In the genomic region with DNA sequence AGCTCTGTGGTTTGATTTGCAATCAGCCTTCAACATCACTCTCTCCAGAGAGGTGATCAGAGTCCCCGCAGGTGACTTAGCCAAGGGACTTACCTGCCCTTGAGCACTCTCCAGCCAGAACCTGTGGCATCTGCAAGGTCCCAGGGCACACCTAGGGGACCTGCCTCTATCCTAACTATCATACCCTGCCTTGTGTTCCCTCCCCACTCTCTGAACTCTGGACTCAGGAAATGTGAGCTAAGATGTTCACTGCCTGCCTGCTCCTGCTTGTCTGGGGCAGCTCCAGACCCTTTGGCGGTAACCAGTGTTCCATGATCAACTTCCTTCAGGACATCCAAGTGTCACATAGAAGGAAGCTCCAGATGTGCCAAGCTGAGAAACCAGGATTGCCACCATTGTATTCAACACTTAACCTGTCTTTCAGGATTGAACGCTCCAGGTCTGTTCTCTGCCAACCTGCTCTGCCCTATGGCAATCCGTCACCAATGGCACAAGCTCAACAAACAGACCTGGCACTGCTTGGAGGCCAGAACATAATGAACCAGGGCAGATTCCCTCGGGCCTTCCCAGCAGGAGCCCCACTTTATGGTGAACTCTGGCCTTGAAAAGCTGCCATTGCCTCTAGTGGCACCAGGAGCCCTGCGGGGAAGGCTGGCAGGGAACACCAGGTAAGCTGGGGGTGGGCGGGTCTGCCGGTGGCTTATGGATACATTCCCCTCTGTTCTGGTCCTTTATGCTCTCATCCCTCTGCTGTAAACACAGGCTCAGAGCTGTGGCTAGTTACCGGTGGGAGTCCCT, we compare ENCODE assay signal across 13 mouse cellular contexts.
DNase-seq lines count a peak whose midpoint lies in the region; ATAC-seq and TF ChIP-seq lines count a peak whose summit lies in the region.
"Had no signal": no experiment of that assay in that cellular context is flagged by ENCODE, and none has a peak within 500 bp of the region (broad histone marks: within the 10 kb centered on the region; RNA-seq: fewer than 3 reads in every experiment).

No protein-coding gene starts in this region.

- no peak overlapping the region for H3K4me3 ChIP-seq in hindbrain, embryonic 13.5 days
- no peak overlapping the region for H3K4me3 ChIP-seq in hindbrain, embryonic 14.5 days (replicated peaks; ENCODE audit: low read length)
- H3K4me3 ChIP-seq: heart, adult 2 months; hindbrain, embryonic 15.5 days; megakaryocyte, embryonic 14.5 days had no signal

- H3K4me2 ChIP-seq in hindbrain, embryonic 13.5 days: no peak overlapping the region
- H3K4me2 ChIP-seq in hindbrain, embryonic 14.5 days (replicated peaks): no peak overlapping the region
- H3K4me2 ChIP-seq: hindbrain, embryonic 15.5 days had no signal

- TF ChIP-seq CTCF in brain, embryonic 14.5 days (IDR thresholded peaks at IDR 0.05; ENCODE audit: borderline replicate concordance, extremely low read depth, insufficient read depth, insufficient read length): no peak

- no peak for ATAC-seq in hindbrain, embryonic 13.5 days (ENCODE audit: low FRiP score)
- ATAC-seq in hindbrain, embryonic 14.5 days (ENCODE audit: low FRiP score): no peak
- no peak for ATAC-seq in erythroblast, adult 5-6 weeks (replicated peaks; ENCODE audit: low FRiP score, poor library complexity, severe bottlenecking)
- ATAC-seq: activated CD4-positive, CD25-positive, alpha-beta regulatory T cell, adult 4 months had no signal

- peaks cover 12% of the 10 kb centered on the region; the same call in 1 of the 2 replicates for H3K27me3 ChIP-seq in hindbrain, embryonic 13.5 days
- H3K27me3 ChIP-seq in hindbrain, embryonic 14.5 days (ENCODE audit: control insufficient read depth, insufficient read depth, low read length): no peaks in the 10 kb centered on the region
- H3K27me3 ChIP-seq: hindbrain, embryonic 15.5 days had no signal

- peaks cover 36% of the 10 kb centered on the region for H3K4me1 ChIP-seq in hindbrain, embryonic 13.5 days (replicated peaks)
- peaks cover 8% of the 10 kb centered on the region; the same call in 1 of the 2 replicates for H3K4me1 ChIP-seq in hindbrain, embryonic 14.5 days (replicated peaks; ENCODE audit: control insufficient read depth, insufficient read depth, low read length)
- H3K4me1 ChIP-seq: megakaryocyte, embryonic 14.5 days had no signal

- DNase-seq in hindbrain, embryonic 14.5 days (ENCODE audit: low spot score): no peak
- peak; percentile 10 for DNase-seq in adipocyte (ENCODE audit: low spot score)
- DNase-seq in brain, embryonic 14.5 days (ENCODE audit: low read depth): peak; percentile 29
- peak; percentile 98 for DNase-seq in fat pad, adult 2 months (ENCODE audit: extremely low read depth, low read depth, low spot score)
- DNase-seq in natural killer cell, adult 2 months (ENCODE audit: low spot score in 2 of 2): no peak
- DNase-seq in spleen, adult 18-20 months: no peak
- DNase-seq: heart, adult 2 months; lung, adult 18-20 months had no signal

- no peak for TF ChIP-seq POLR2A in brain, embryonic 14.5 days (IDR thresholded peaks at IDR 0.05; ENCODE audit: borderline replicate concordance, extremely low read depth, insufficient read depth, insufficient read length, poor library complexity, severe bottlenecking)

- 71% methylated on average over 9 of the region's 9 CpGs for WGBS in hindbrain, embryonic 13.5 days
- 65% methylated on average over 9 of the region's 9 CpGs for WGBS in hindbrain, embryonic 14.5 days

- no peak overlapping the region for H3K27ac ChIP-seq in hindbrain, embryonic 13.5 days
- H3K27ac ChIP-seq in hindbrain, embryonic 14.5 days: no peak overlapping the region
- H3K27ac ChIP-seq: heart, adult 2 months; hindbrain, embryonic 15.5 days had no signal

- no peaks in the 10 kb centered on the region for H3K9me3 ChIP-seq in hindbrain, embryonic 13.5 days
- H3K9me3 ChIP-seq in hindbrain, embryonic 14.5 days (ENCODE audit: control insufficient read depth, low read length): no peaks in the 10 kb centered on the region
- H3K9me3 ChIP-seq: hindbrain, embryonic 15.5 days had no signal

- no peaks in the 10 kb centered on the region for H3K36me3 ChIP-seq in hindbrain, embryonic 13.5 days
- no peaks in the 10 kb centered on the region for H3K36me3 ChIP-seq in hindbrain, embryonic 14.5 days (replicated peaks; ENCODE audit: control insufficient read depth, insufficient read depth)
- H3K36me3 ChIP-seq: hindbrain, embryonic 15.5 days had no signal

- 0 out of 2 replicates have a peak overlapping the region, but pooled peaks have one; percentile 43 for H3K9ac ChIP-seq in hindbrain, embryonic 13.5 days
- H3K9ac ChIP-seq in hindbrain, embryonic 14.5 days: no peak overlapping the region
- H3K9ac ChIP-seq: hindbrain, embryonic 15.5 days had no signal

Comparison
In these comparisons a context has a peak if more than half of its experiments do, and no peak if none do; other contexts are left out.
1. DNase-seq: peak in adipocyte (single experiment), brain, embryonic 14.5 days (single experiment) and fat pad, adult 2 months (single experiment); none in hindbrain, embryonic 14.5 days (single experiment), natural killer cell, adult 2 months (0 of 2) and spleen, adult 18-20 months (0 of 2).